9 mouse cellular contexts compared by ENCODE assay signal in genomic region chr7:62462229-62463006, GRCm38 (mm10). TPM values are rescaled to one million over a fixed set of nuclear protein-coding genes. Genes with fewer than 3 reads are reported as not detected.
DNase-seq lines count a peak whose midpoint lies in the region; ATAC-seq lines count a peak whose summit lies in the region.
"Had no signal": no experiment of that assay in that cellular context is flagged by ENCODE, and none has a peak within 500 bp of the region (broad histone marks: within the 10 kb centered on the region; RNA-seq: fewer than 3 reads in every experiment).

No protein-coding gene starts in this region.

- H3K27me3 ChIP-seq in kidney, embryonic 16.5 days (ENCODE audit: insufficient read depth, low read length), result no peaks in the 10 kb centered on the region
- no peaks in the 10 kb centered on the region for H3K27me3 ChIP-seq in embryonic facial prominence, embryonic 11.5 days (ENCODE audit: control insufficient read depth, insufficient read depth, low read length)
- no peaks in the 10 kb centered on the region for H3K27me3 ChIP-seq in hindbrain, embryonic 12.5 days
- H3K27me3 ChIP-seq: Patski had no signal

- no peaks in the 10 kb centered on the region for H3K4me1 ChIP-seq in kidney, embryonic 16.5 days (ENCODE audit: insufficient read depth, low read length)
- no peaks in the 10 kb centered on the region for H3K4me1 ChIP-seq in embryonic facial prominence, embryonic 11.5 days (ENCODE audit: control insufficient read depth, insufficient read depth, low read length)
- 0 out of 2 replicates have a peak, but pooled peaks cover 2% of the 10 kb centered on the region for H3K4me1 ChIP-seq in hindbrain, embryonic 12.5 days

- H3K9me3 ChIP-seq in kidney, embryonic 16.5 days (ENCODE audit: low read length), result peaks cover 11% of the 10 kb centered on the region
- H3K9me3 ChIP-seq in embryonic facial prominence, embryonic 11.5 days (replicated peaks; ENCODE audit: control insufficient read depth, low read length), result no peaks in the 10 kb centered on the region
- H3K9me3 ChIP-seq in hindbrain, embryonic 12.5 days (replicated peaks), result peaks cover 23% of the 10 kb centered on the region

- H3K27ac ChIP-seq in kidney, embryonic 16.5 days (ENCODE audit: low read length), result peak overlapping the region; percentile 47; the same call in 1 of the 2 replicates
- peak overlapping the region; percentile 43 for H3K27ac ChIP-seq in embryonic facial prominence, embryonic 11.5 days (replicated peaks; ENCODE audit: low read depth, low read length)
- peak overlapping the region; percentile 89 for H3K27ac ChIP-seq in hindbrain, embryonic 12.5 days

- 26% methylated on average over 13 of the region's 13 CpGs for WGBS in kidney, embryonic 16.5 days
- 28% methylated on average over 13 of the region's 13 CpGs for WGBS in embryonic facial prominence, embryonic 11.5 days
- 28% methylated on average over 13 of the region's 13 CpGs for WGBS in hindbrain, embryonic 12.5 days

- peak overlapping the region; percentile 31 for H3K9ac ChIP-seq in kidney, embryonic 16.5 days (replicated peaks; ENCODE audit: low read length)
- peak overlapping the region; percentile 85 for H3K9ac ChIP-seq in embryonic facial prominence, embryonic 11.5 days (replicated peaks; ENCODE audit: low read length)
- peak overlapping the region; percentile 47 for H3K9ac ChIP-seq in hindbrain, embryonic 12.5 days

- DNase-seq in kidney, adult 9 months, result no peak
- DNase-seq in embryonic facial prominence, embryonic 11.5 days (ENCODE audit: low spot score), result peak; percentile 72
- peak; percentile 69 for DNase-seq in mesoderm, embryonic 11.5 days (ENCODE audit: low read depth, low spot score)
- DNase-seq in cerebellum, adult 11-12 months, result no peak
- no peak for DNase-seq in spleen, postnatal 4 days (ENCODE audit: low spot score in 2 of 2)
- no peak for DNase-seq in adrenal gland, adult 2 months

- H3K4me3 ChIP-seq in kidney, embryonic 16.5 days (ENCODE audit: low read length), result peak overlapping the region; percentile 61
- peak overlapping the region; percentile 60 for H3K4me3 ChIP-seq in embryonic facial prominence, embryonic 11.5 days (ENCODE audit: low read depth, low read length)
- peak overlapping the region; percentile 68 for H3K4me3 ChIP-seq in hindbrain, embryonic 12.5 days

- H3K4me2 ChIP-seq in kidney, embryonic 16.5 days (replicated peaks; ENCODE audit: low read depth, low read length), result peak overlapping the region; percentile 59
- H3K4me2 ChIP-seq in embryonic facial prominence, embryonic 11.5 days (ENCODE audit: low read depth, low read length), result peak overlapping the region; percentile 62
- peak overlapping the region; percentile 57 for H3K4me2 ChIP-seq in hindbrain, embryonic 12.5 days (replicated peaks)

- ATAC-seq in kidney, embryonic 16.5 days (ENCODE audit: low FRiP score, low TSS enrichment), result peak; percentile 50; the same call in 1 of the 2 replicates
- peak; percentile 87 for ATAC-seq in embryonic facial prominence, embryonic 11.5 days (replicated peaks; ENCODE audit: insufficient number of reproducible peaks, low FRiP score, low TSS enrichment, low read depth)
- ATAC-seq in hindbrain, embryonic 12.5 days (ENCODE audit: low FRiP score), result peak; percentile 85

- no peaks in the 10 kb centered on the region for H3K36me3 ChIP-seq in kidney, embryonic 16.5 days (ENCODE audit: insufficient read depth, low read length)
- H3K36me3 ChIP-seq in embryonic facial prominence, embryonic 11.5 days (replicated peaks; ENCODE audit: control insufficient read depth, insufficient read depth, low read depth, low read length), result no peaks in the 10 kb centered on the region
- H3K36me3 ChIP-seq in hindbrain, embryonic 12.5 days, result no peaks in the 10 kb centered on the region

RNA-seq across cellular contexts. Expression of gene Peg12, which starts 1.9 kb away (rescaled TPM):
- 24.2 and 25.4 TPM in 2 replicates for polyA plus RNA-seq in kidney, embryonic 16.5 days (2015; fragmentation: Nextera tagmentation; extraction: Ambion mirVana)
- polyA plus RNA-seq in embryonic facial prominence, embryonic 11.5 days (2014; fragmentation: Nextera tagmentation; extraction: Ambion mirVana), result 48.5 and 49.7 TPM in 2 replicates
- polyA plus RNA-seq in hindbrain, embryonic 12.5 days (2016; fragmentation: Nextera tagmentation; extraction: Ambion mirVana), result 47.3 and 48.5 TPM in 2 replicates
- total RNA-seq in adrenal gland, adult 2 months (2021), result 1 to 10 TPM in 1 of 2 experiments, under 1 TPM in 1; 0.55 to 1.7 TPM
- polyA plus RNA-seq in adrenal gland, adult 2 months (2012; rRNA removed), result 1.9 and 2.1 TPM in 2 replicates

RNA-seq across cellular contexts. Expression of gene Mkrn3, which starts 42.5 kb away (rescaled TPM):
- polyA plus RNA-seq in kidney, embryonic 16.5 days (2015; fragmentation: Nextera tagmentation; extraction: Ambion mirVana), result 5.1 and 5.2 TPM in 2 replicates
- polyA plus RNA-seq in embryonic facial prominence, embryonic 11.5 days (2014; fragmentation: Nextera tagmentation; extraction: Ambion mirVana), result 10.6 and 10.7 TPM in 2 replicates
- polyA plus RNA-seq in hindbrain, embryonic 12.5 days (2016; fragmentation: Nextera tagmentation; extraction: Ambion mirVana), result 19.1 and 21.0 TPM in 2 replicates
- total RNA-seq in adrenal gland, adult 2 months (2021), result 1 to 10 TPM in 1 of 2 experiments, under 1 TPM in 1; 0.78 to 1.1 TPM
- 0.67 and 1.3 TPM in 2 replicates for polyA plus RNA-seq in adrenal gland, adult 2 months (2012; rRNA removed)

Comparison
In these comparisons a context has a peak if more than half of its experiments do, and no peak if none do; other contexts are left out.
1. H3K9ac ChIP-seq: peak in every context shown above with its lines; median percentile 85 in embryonic facial prominence, embryonic 11.5 days; 47 in hindbrain, embryonic 12.5 days; 31 in kidney, embryonic 16.5 days.
2. DNase-seq: peak in embryonic facial prominence, embryonic 11.5 days (single experiment) and mesoderm, embryonic 11.5 days (single experiment); none in kidney, adult 9 months (single experiment), cerebellum, adult 11-12 months (single experiment), spleen, postnatal 4 days (0 of 2) and adrenal gland, adult 2 months (single experiment).
3. Peak in every context shown above with its lines, with median percentiles within 50 percentile points of each other: ATAC-seq, H3K27ac ChIP-seq, H3K4me2 ChIP-seq and H3K4me3 ChIP-seq.